Mouse (Mus musculus): ENCODE measurements around the gene Smap2. TPM values are rescaled to one million over a fixed set of nuclear protein-coding genes. Genes with fewer than 3 reads are reported as not detected.

Smap2 gene
- polyA plus RNA-seq, 1 experiment from 2014 or later = 15.2 TPM

GRCm38 (mm10) chr4:120952163-120952562, 64.9 kb downstream of the Smap2 start:
- H3K4me2 ChIP-seq (replicated peaks; ENCODE audit: low read depth, low read length) = peak overlapping the region; percentile 58
- H3K4me1 ChIP-seq (ENCODE audit: control insufficient read depth, insufficient read depth, low read length) = no peaks in the 10 kb centered on the region
- ATAC-seq (ENCODE audit: insufficient number of reproducible peaks, insufficient read depth, low FRiP score, low read depth) = no peak
- H3K36me3 ChIP-seq (ENCODE audit: control insufficient read depth, insufficient read depth, low read length) = no peaks in the 10 kb centered on the region
- 41% methylated on average over 6 of the region's 6 CpGs for WGBS
- H3K4me3 ChIP-seq (ENCODE audit: low read depth, low read length) = peak overlapping the region; percentile 72
- H3K27me3 ChIP-seq (ENCODE audit: control insufficient read depth, insufficient read depth, low read length) = no peaks in the 10 kb centered on the region
- H3K27ac ChIP-seq (ENCODE audit: low read length) = peak overlapping the region; percentile 80; the same call in 1 of the 2 replicates
- no peak overlapping the region; the same call in 1 of the 2 replicates for H3K9ac ChIP-seq (replicated peaks; ENCODE audit: low read depth, low read length)
- no peaks in the 10 kb centered on the region for H3K9me3 ChIP-seq (ENCODE audit: control insufficient read depth, low read depth, low read length)

GRCm38 (mm10) chr4:120951428-120951973, 65.5 kb downstream of the Smap2 start, which contains the start of gene Zfp69:
TSS of gene Zfp69 (minus strand) at chr4:120951699.
- H3K9me3 ChIP-seq (ENCODE audit: control insufficient read depth, low read depth, low read length) = no peaks in the 10 kb centered on the region
- no peaks in the 10 kb centered on the region for H3K27me3 ChIP-seq (ENCODE audit: control insufficient read depth, insufficient read depth, low read length)
- peak within 1 kb of the TSS; percentile 58 for H3K4me2 ChIP-seq (replicated peaks; ENCODE audit: low read depth, low read length)
- under 1% methylated on average over 59 of the region's 60 CpGs for WGBS
- peak within 1 kb of the TSS; percentile 80 for H3K27ac ChIP-seq (ENCODE audit: low read length)
- peak within 1 kb of the TSS; percentile 79 for H3K9ac ChIP-seq (replicated peaks; ENCODE audit: low read depth, low read length)
- peak; percentile 97 for ATAC-seq (ENCODE audit: insufficient number of reproducible peaks, insufficient read depth, low FRiP score, low read depth)
- H3K36me3 ChIP-seq (ENCODE audit: control insufficient read depth, insufficient read depth, low read length) = peaks cover 2% of the 10 kb centered on the region; the same call in 1 of the 2 replicates
- H3K4me1 ChIP-seq (ENCODE audit: control insufficient read depth, insufficient read depth, low read length) = no peaks in the 10 kb centered on the region
- H3K4me3 ChIP-seq (ENCODE audit: low read depth, low read length) = peak within 1 kb of the TSS; percentile 72

- 5% methylated on average over 20 of the region's 20 CpGs for WGBS
- H3K27ac ChIP-seq (ENCODE audit: low read length) = peak overlapping the region; percentile 80
- no peaks in the 10 kb centered on the region for H3K4me1 ChIP-seq (ENCODE audit: control insufficient read depth, insufficient read depth, low read length)
- H3K9ac ChIP-seq (replicated peaks; ENCODE audit: low read depth, low read length) = peak overlapping the region; percentile 79
- peak overlapping the region; percentile 72 for H3K4me3 ChIP-seq (ENCODE audit: low read depth, low read length)
- ATAC-seq (ENCODE audit: insufficient number of reproducible peaks, insufficient read depth, low FRiP score, low read depth) = 0 out of 2 replicates have a peak, but pooled peaks have one; percentile 7
- peak overlapping the region; percentile 58 for H3K4me2 ChIP-seq (replicated peaks; ENCODE audit: low read depth, low read length)
- no peaks in the 10 kb centered on the region for H3K9me3 ChIP-seq (ENCODE audit: control insufficient read depth, low read depth, low read length)
- H3K36me3 ChIP-seq (ENCODE audit: control insufficient read depth, insufficient read depth, low read length) = peaks cover 7% of the 10 kb centered on the region
- no peaks in the 10 kb centered on the region for H3K27me3 ChIP-seq (ENCODE audit: control insufficient read depth, insufficient read depth, low read length)
Measured at GRCm38 (mm10) chr4:120950763-120951427, 66.2 kb downstream of the Smap2 start.

- ATAC-seq (ENCODE audit: insufficient number of reproducible peaks, insufficient read depth, low FRiP score, low read depth) = no peak
- Histone ChIP-seq H3K27me3 (ENCODE audit: control insufficient read depth, insufficient read depth, low read length) (no peaks in the 10 kb centered on the region), H3K9ac (replicated peaks; ENCODE audit: low read depth, low read length) (no peak overlapping the region), H3K36me3 (ENCODE audit: control insufficient read depth, insufficient read depth, low read length) (peaks cover 7% of the 10 kb centered on the region), H3K4me3 (ENCODE audit: low read depth, low read length) (no peak overlapping the region), H3K4me2 (replicated peaks; ENCODE audit: low read depth, low read length) (no peak overlapping the region), H3K4me1 (ENCODE audit: control insufficient read depth, insufficient read depth, low read length) (no peaks in the 10 kb centered on the region), H3K9me3 (ENCODE audit: control insufficient read depth, low read depth, low read length) (no peaks in the 10 kb centered on the region), H3K27ac (ENCODE audit: low read length) (no peak overlapping the region)
- WGBS = 60% methylated on average over 3 of the region's 3 CpGs
Measured at GRCm38 (mm10) chr4:120948938-120949337, 68.1 kb downstream of the Smap2 start.

- H3K27me3 ChIP-seq (ENCODE audit: control insufficient read depth, insufficient read depth, low read length) = no peaks in the 10 kb centered on the region
- ATAC-seq (ENCODE audit: insufficient number of reproducible peaks, insufficient read depth, low FRiP score, low read depth) = no peak
- 70% methylated on average over 3 of the region's 3 CpGs for WGBS
Measured at GRCm38 (mm10) chr4:120935006-120935405, 82.0 kb downstream of the Smap2 start.

GRCm38 (mm10) chr4:120930736-120931135, 86.3 kb downstream of the Smap2 start:
- H3K36me3 ChIP-seq (ENCODE audit: control insufficient read depth, insufficient read depth, low read length) = no peaks in the 10 kb centered on the region; the same call in 1 of the 2 replicates
- no peak overlapping the region for H3K9ac ChIP-seq (replicated peaks; ENCODE audit: low read depth, low read length)
- no peak overlapping the region for H3K4me2 ChIP-seq (replicated peaks; ENCODE audit: low read depth, low read length)
- no peak overlapping the region for H3K4me3 ChIP-seq (ENCODE audit: low read depth, low read length)
- ATAC-seq (ENCODE audit: insufficient number of reproducible peaks, insufficient read depth, low FRiP score, low read depth) = no peak
- H3K9me3 ChIP-seq (ENCODE audit: control insufficient read depth, low read depth, low read length) = peaks cover 3% of the 10 kb centered on the region; the same call in 1 of the 2 replicates
- no peaks in the 10 kb centered on the region for H3K4me1 ChIP-seq (ENCODE audit: control insufficient read depth, insufficient read depth, low read length)
- no peak overlapping the region for H3K27ac ChIP-seq (ENCODE audit: low read length)
- no peaks in the 10 kb centered on the region for H3K27me3 ChIP-seq (ENCODE audit: control insufficient read depth, insufficient read depth, low read length)
- WGBS = 94% methylated on average over 18 of the region's 18 CpGs

More at GRCm38 (mm10) chr4:120935006-120935405, 82.0 kb downstream of the Smap2 start:
- Histone ChIP-seq H3K9me3 (ENCODE audit: control insufficient read depth, low read depth, low read length) (peaks cover 3% of the 10 kb centered on the region; the same call in 1 of the 2 replicates), H3K4me1 (ENCODE audit: control insufficient read depth, insufficient read depth, low read length) (no peaks in the 10 kb centered on the region), H3K36me3 (ENCODE audit: control insufficient read depth, insufficient read depth, low read length) (no peaks in the 10 kb centered on the region; the same call in 1 of the 2 replicates), H3K4me3 (ENCODE audit: low read depth, low read length) (no peak overlapping the region), H3K9ac (replicated peaks; ENCODE audit: low read depth, low read length) (no peak overlapping the region), H3K4me2 (replicated peaks; ENCODE audit: low read depth, low read length) (no peak overlapping the region), H3K27ac (ENCODE audit: low read length) (no peak overlapping the region)

- no peak for ATAC-seq (ENCODE audit: insufficient number of reproducible peaks, insufficient read depth, low FRiP score, low read depth)
- Histone ChIP-seq H3K4me3 (ENCODE audit: low read depth, low read length) (no peak overlapping the region), H3K9ac (replicated peaks; ENCODE audit: low read depth, low read length) (no peak overlapping the region), H3K4me1 (ENCODE audit: control insufficient read depth, insufficient read depth, low read length) (0 out of 2 replicates have a peak, but pooled peaks cover 4% of the 10 kb centered on the region), H3K36me3 (ENCODE audit: control insufficient read depth, insufficient read depth, low read length) (no peaks in the 10 kb centered on the region; the same call in 1 of the 2 replicates), H3K9me3 (ENCODE audit: control insufficient read depth, low read depth, low read length) (peaks cover 3% of the 10 kb centered on the region; the same call in 1 of the 2 replicates), H3K4me2 (replicated peaks; ENCODE audit: low read depth, low read length) (no peak overlapping the region), H3K27me3 (ENCODE audit: control insufficient read depth, insufficient read depth, low read length) (no peaks in the 10 kb centered on the region), H3K27ac (ENCODE audit: low read length) (no peak overlapping the region)
- 83% methylated on average over 3 of the region's 3 CpGs for WGBS
Measured at GRCm38 (mm10) chr4:120928686-120929085, 88.4 kb downstream of the Smap2 start.

- H3K27me3 ChIP-seq (ENCODE audit: control insufficient read depth, insufficient read depth, low read length) = no peaks in the 10 kb centered on the region
- peak overlapping the region; percentile 73 for H3K4me3 ChIP-seq (ENCODE audit: low read depth, low read length)
- 20% methylated on average over 3 of the region's 3 CpGs for WGBS
- peak overlapping the region; percentile 85 for H3K27ac ChIP-seq (ENCODE audit: low read length)
- no peak for ATAC-seq (ENCODE audit: insufficient number of reproducible peaks, insufficient read depth, low FRiP score, low read depth)
- H3K9me3 ChIP-seq (ENCODE audit: control insufficient read depth, low read depth, low read length) = peaks cover 7% of the 10 kb centered on the region; the same call in 1 of the 2 replicates
- H3K9ac ChIP-seq (replicated peaks; ENCODE audit: low read depth, low read length) = peak overlapping the region; percentile 72
- H3K36me3 ChIP-seq (ENCODE audit: control insufficient read depth, insufficient read depth, low read length) = peaks cover 17% of the 10 kb centered on the region
- H3K4me1 ChIP-seq (ENCODE audit: control insufficient read depth, insufficient read depth, low read length) = 0 out of 2 replicates have a peak, but pooled peaks cover 4% of the 10 kb centered on the region
- H3K4me2 ChIP-seq (replicated peaks; ENCODE audit: low read depth, low read length) = peak overlapping the region; percentile 54
Measured at GRCm38 (mm10) chr4:120925386-120925785, 91.7 kb downstream of the Smap2 start.

Measured in stomach, embryonic 14.5 days (tissue).